Mouse (Mus musculus) kidney, embryonic 15.5 days (tissue): ENCODE measurements around the gene Raf1. TPM values are rescaled to one million over a fixed set of nuclear protein-coding genes. Genes with fewer than 3 reads are reported as not detected.

Source experiments
- ATAC-seq: fragments of 200-750 bp; cut with Nextera tagmentation; replicated peaks from 2 replicates; pipeline ENCODE4 v1.8.0; 2017; ENCODE audit warnings: moderate TSS enrichment; ENCODE audit not compliant: low FRiP score
- H3K27ac ChIP-seq: fragments of 300-500 bp; sonication (generic); 2 replicates; pipeline ENCODE4 v1.5.1; 2015; ENCODE audit warnings: mild to moderate bottlenecking, inconsistent platforms
- H3K27me3 ChIP-seq: fragments of 300-500 bp; sonication (generic); 2 replicates; pipeline ENCODE4 v1.6.1; 2015; ENCODE audit warnings: inconsistent platforms
- H3K36me3 ChIP-seq: fragments of 300-500 bp; sonication (generic); 2 replicates; pipeline ENCODE4 v1.6.1; 2015; ENCODE audit warnings: inconsistent platforms
- H3K4me1 ChIP-seq: fragments of 300-500 bp; sonication (generic); 2 replicates; pipeline ENCODE4 v1.6.1; 2015; ENCODE audit warnings: inconsistent platforms
- H3K4me2 ChIP-seq: fragments of 300-500 bp; sonication (generic); 2 replicates; pipeline ENCODE4 v1.6.1; 2015; ENCODE audit warnings: moderate library complexity, mild to moderate bottlenecking, inconsistent platforms
- H3K4me3 ChIP-seq: fragments of 300-500 bp; sonication (generic); replicated peaks from 2 replicates; pipeline ENCODE4 v1.5.1; 2015; ENCODE audit warnings: mild to moderate bottlenecking, inconsistent platforms
- H3K9ac ChIP-seq: fragments of 300-500 bp; sonication (generic); 2 replicates; pipeline ENCODE4 v1.6.1; 2015; ENCODE audit warnings: mild to moderate bottlenecking, inconsistent platforms
- H3K9me3 ChIP-seq: fragments of 300-500 bp; sonication (generic); replicated peaks from 2 replicates; pipeline ENCODE4 v1.6.1; 2016; ENCODE audit warnings: inconsistent platforms
- WGBS: fragments of 180-500 bp; shearing (Covaris S2); methylation state at CpG from one replicate; pipeline ENCODE4 v1.1.7; 2015; ENCODE audit warnings: mixed read lengths; 5-methylcytosine and 5-hydroxymethylcytosine counted together
- polyA plus RNA-seq: library from polyadenylated mRNA; unstranded; fragments of >200 nt; fragmentation: Nextera tagmentation; extraction: Ambion mirVana; gene quantifications from 2 replicates; pipeline ENCODE4 v1.2.1, GENCODE M21; 2015

The Raf1 gene
- polyA plus RNA-seq, 1 experiment from 2014 or later = 94.9 TPM

DNA sequence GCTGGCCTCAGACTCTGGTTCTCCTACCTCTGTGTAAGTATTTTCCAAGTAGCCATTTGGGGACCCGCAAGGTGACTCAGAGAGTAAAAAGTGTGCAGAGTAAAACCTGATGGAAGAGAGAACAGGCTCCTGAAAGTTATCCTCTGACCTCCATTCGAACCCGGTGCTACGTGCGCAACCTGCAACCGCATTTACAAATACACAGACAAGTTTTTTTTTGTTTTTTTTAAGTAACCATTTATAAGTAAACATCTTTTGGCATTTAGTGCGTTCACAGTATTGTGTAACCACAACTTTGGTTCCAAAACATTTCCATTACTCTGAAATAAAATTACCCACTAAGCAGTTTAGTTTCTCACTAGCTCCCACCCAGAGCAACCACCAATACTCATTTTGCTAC, 1.0 kb upstream of the Raf1 start:
- H3K9ac ChIP-seq = peak overlapping the region; percentile 91; the same call in 1 of the 2 replicates
- no peak overlapping the region for H3K27ac ChIP-seq
- 97% methylated on average over 7 of the region's 7 CpGs for WGBS
- peak overlapping the region; percentile 80 for H3K4me2 ChIP-seq
- H3K27me3 ChIP-seq = no peaks in the 10 kb centered on the region
- H3K4me1 ChIP-seq = peaks cover 16% of the 10 kb centered on the region
- H3K36me3 ChIP-seq = 0 out of 2 replicates have a peak, but pooled peaks cover 2% of the 10 kb centered on the region
- no peaks in the 10 kb centered on the region for H3K9me3 ChIP-seq
- H3K4me3 ChIP-seq = peak overlapping the region; percentile 66
- ATAC-seq = no peak

DNA sequence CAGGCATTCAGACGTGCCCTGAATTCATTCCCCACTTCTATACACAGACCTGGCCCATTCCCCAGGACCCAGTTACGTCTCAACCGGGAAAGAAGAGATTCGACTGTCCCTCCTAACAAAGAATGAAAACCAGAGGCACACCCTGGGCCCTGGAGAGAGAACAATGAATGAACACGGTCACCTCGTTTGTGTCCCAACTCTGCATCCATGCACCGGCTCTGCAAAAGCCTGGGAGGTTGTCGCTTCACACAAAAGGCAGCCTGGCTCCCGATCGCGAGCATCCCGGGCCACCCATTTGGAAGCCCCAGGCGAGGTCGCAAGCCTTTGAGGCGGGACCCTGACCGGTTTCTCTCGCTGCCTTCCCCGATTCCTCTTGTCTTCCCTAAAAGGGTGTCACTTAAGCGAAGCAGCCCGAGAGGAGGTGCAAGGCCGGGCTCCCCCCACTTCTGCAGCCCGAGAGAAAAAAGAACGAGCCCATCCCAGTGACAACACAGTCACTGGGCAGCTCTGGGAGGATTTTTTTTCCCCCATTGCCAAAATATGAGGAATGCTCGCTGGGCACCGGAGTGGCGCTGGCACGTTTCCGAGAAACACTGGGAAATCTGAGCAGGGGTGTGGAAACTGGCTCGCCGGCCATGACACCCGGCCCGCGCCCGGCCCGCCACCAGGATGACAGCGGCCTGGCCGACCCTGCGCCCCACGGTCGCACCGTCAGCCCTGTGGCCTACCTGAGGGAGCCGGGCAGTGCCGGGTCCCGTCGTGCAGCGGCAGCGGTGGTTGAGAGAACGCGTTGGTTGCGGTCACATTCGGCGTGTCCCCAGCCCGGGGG, 713 bp downstream of the Raf1 start:
- Histone ChIP-seq H3K27me3 (no peaks in the 10 kb centered on the region), H3K9me3 (no peaks in the 10 kb centered on the region), H3K27ac (peak overlapping the region; percentile 97), H3K4me3 (peak overlapping the region; percentile 66), H3K4me1 (peaks cover 17% of the 10 kb centered on the region), H3K36me3 (0 out of 2 replicates have a peak, but pooled peaks cover 2% of the 10 kb centered on the region), H3K4me2 (peak overlapping the region; percentile 80), H3K9ac (peak overlapping the region; percentile 91)
- peak; percentile 57 for ATAC-seq
- WGBS = under 1% methylated on average over 53 of the region's 53 CpGs

DNA sequence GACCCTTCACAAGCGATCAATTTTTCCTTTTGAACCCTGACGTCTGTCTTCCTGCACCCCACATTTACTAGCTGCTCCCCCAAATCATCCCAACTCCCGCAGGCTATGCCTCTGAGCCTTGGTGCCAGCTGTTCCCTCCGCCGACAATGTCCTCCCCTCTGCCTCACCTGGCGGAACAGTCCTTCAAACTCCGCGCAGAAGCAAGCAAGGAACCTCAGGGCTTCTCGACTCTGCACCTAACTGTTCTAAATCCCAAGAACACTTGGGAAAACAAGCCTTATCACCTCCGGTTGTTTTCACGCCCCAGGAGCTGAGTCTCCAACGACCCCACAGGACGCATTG, 1.3 kb downstream of the Raf1 start:
- peak overlapping the region; percentile 66 for H3K4me3 ChIP-seq
- WGBS = 1% methylated on average over 13 of the region's 13 CpGs

DNA sequence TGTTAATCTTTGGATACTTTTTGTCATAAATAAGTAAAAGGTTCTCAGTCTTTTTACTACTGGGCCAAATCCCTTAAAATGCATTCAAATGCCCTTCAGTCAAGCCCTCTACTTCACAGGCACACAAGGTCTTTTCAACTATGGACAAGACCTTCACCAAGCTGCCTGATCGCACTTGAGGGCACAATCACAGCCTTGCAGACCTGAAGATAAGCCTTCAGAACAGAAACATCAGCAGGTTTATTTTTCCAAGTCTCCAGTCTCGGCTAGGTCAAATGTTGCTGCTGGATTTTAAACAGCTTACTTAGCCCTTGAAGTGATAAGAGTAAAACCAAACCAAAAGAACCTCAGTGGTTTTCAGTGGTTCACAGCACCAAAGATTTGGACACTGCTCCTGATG, 2.1 kb downstream of the Raf1 start:
- Histone ChIP-seq H3K9me3 (no peaks in the 10 kb centered on the region), H3K27ac (no peak overlapping the region)

More for the DNA sequence above, 1.3 kb downstream of the Raf1 start:
- Histone ChIP-seq H3K27ac (peak overlapping the region; percentile 97), H3K27me3 (no peaks in the 10 kb centered on the region), H3K4me2 (peak overlapping the region; percentile 80), H3K9me3 (no peaks in the 10 kb centered on the region), H3K9ac (peak overlapping the region; percentile 91), H3K36me3 (0 out of 2 replicates have a peak, but pooled peaks cover 2% of the 10 kb centered on the region), H3K4me1 (peaks cover 17% of the 10 kb centered on the region)
- ATAC-seq = no peak

DNA sequence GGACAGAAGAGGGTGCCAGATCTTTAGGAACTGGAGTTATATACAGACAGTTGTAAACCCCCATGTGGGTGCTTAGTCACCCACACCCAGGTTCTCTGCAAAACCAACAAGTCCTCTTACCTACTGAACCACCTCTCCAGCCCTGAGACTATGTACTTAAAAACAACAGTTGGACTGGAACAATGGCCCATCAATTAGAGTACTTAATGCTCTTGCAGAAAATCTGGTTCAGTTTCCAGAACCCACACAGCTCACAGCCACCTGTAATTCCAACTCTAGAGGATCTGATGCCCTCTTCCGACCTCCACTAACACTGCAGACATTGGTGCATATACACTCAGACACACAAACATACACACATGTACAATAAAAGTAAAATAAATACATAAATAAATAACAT, 3.7 kb downstream of the Raf1 start:
- no peak overlapping the region for H3K9ac ChIP-seq
- no peak for ATAC-seq
- H3K4me3 ChIP-seq = no peak overlapping the region
- no peaks in the 10 kb centered on the region for H3K9me3 ChIP-seq
- no peaks in the 10 kb centered on the region for H3K27me3 ChIP-seq
- H3K27ac ChIP-seq = no peak overlapping the region
- 97% methylated on average over 1 of the region's 1 CpGs for WGBS
- 0 out of 2 replicates have a peak, but pooled peaks cover 6% of the 10 kb centered on the region for H3K36me3 ChIP-seq
- no peak overlapping the region for H3K4me2 ChIP-seq
- H3K4me1 ChIP-seq = peaks cover 28% of the 10 kb centered on the region

More for the DNA sequence above, 2.1 kb downstream of the Raf1 start:
- Histone ChIP-seq H3K9ac (peak overlapping the region; percentile 91), H3K36me3 (0 out of 2 replicates have a peak, but pooled peaks cover 2% of the 10 kb centered on the region), H3K4me1 (peaks cover 17% of the 10 kb centered on the region), H3K27me3 (no peaks in the 10 kb centered on the region), H3K4me3 (peak overlapping the region; percentile 66), H3K4me2 (peak overlapping the region; percentile 80)
- ATAC-seq = no peak
- 43% methylated on average over 2 of the region's 2 CpGs for WGBS

DNA sequence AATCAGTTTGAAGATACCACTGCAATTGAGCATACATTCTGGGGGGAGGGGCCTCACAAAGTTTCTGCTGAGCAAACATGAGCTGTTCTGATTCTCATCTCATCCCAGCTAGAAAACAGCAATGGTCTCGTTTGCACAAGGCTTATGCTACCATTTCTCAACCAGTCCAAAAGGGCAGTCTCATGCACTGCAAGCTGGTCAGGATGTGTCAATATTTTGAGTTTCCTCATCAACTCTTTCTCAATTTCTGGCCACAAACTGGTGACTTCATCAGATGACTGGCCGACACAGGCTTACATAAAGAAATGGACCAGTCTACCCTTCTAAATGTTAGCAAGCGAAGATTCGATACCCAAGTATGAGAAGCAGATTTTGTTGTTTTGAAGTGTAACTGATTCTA, 9.8 kb downstream of the Raf1 start:
- Histone ChIP-seq H3K9me3 (no peaks in the 10 kb centered on the region), H3K27me3 (no peaks in the 10 kb centered on the region), H3K4me3 (no peak overlapping the region), H3K36me3 (peaks cover 11% of the 10 kb centered on the region; the same call in 1 of the 2 replicates), H3K4me1 (peaks cover 21% of the 10 kb centered on the region), H3K4me2 (no peak overlapping the region), H3K9ac (no peak overlapping the region), H3K27ac (0 out of 2 replicates have a peak overlapping the region, but pooled peaks have one; percentile 9)
- WGBS = 80% methylated on average over 4 of the region's 4 CpGs
- no peak for ATAC-seq

DNA sequence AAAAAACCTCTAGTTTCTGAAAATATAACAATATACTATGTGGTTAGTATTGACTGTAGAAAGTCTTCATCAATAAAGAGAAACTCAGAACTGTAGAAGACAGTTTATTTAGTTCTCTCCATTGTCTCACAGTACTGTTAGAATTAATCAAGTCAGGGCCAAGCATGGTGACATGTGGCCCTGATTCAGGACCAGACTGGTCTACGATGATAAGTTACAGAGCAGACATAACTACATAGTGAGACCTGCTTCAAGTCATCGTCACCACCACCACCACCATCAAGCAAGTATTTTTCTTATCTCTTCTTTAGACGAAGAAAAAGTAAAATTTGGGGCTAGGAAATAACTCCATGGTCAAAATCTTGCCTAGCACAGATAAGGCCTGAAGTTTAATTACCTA, 12.2 kb downstream of the Raf1 start:
- Histone ChIP-seq H3K27me3 (no peaks in the 10 kb centered on the region), H3K36me3 (peaks cover 11% of the 10 kb centered on the region; the same call in 1 of the 2 replicates), H3K9ac (no peak overlapping the region), H3K9me3 (no peaks in the 10 kb centered on the region), H3K27ac (no peak overlapping the region), H3K4me1 (peaks cover 22% of the 10 kb centered on the region), H3K4me3 (no peak overlapping the region), H3K4me2 (no peak overlapping the region)
- WGBS = 84% methylated on average over 3 of the region's 3 CpGs
- no peak for ATAC-seq

DNA sequence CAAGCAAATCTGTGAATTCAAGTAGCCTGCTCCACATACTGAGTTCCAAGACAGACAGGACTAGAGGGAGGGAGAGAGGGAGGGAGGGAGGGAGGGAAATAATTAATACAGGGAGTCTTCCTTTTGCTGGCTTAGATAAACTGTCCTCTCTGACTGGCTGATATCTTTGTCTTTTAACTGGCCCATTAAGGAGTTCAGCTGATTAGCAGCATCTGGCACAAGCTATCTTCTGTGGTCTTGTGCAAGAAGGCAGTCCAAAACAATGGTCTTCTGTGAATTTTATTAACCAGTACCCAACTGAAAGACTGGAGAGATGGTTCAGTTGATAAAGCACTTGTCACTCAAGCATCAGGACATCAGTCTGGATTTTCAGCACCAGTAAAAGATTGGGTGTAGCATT, 17.6 kb downstream of the Raf1 start:
- Histone ChIP-seq H3K4me3 (no peak overlapping the region), H3K27ac (no peak overlapping the region), H3K9ac (no peak overlapping the region), H3K4me1 (peaks cover 12% of the 10 kb centered on the region), H3K9me3 (no peaks in the 10 kb centered on the region), H3K27me3 (no peaks in the 10 kb centered on the region), H3K4me2 (no peak overlapping the region), H3K36me3 (peaks cover 7% of the 10 kb centered on the region; the same call in 1 of the 2 replicates)
- no peak for ATAC-seq

DNA sequence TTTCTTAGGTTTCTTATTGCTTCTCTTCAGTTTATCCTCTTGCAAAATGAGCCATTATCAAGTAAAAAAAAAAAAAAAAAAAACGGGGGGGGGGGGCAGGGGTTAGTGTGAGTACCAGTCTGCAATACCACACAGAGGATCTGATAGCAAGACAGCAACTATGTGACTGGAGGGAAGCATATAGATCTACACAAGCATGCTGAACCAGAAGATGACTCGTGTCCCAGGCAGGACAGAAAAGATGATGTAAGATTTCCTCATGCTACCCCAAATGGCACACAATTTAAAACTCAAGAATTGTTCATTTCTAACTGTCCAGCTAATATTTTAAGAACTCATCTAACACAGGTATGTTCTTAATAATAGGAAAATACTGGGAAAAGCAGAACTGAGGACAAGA, 22.5 kb downstream of the Raf1 start:
- 34% methylated on average over 2 of the region's 2 CpGs for WGBS
- H3K36me3 ChIP-seq = no peaks in the 10 kb centered on the region
- H3K27ac ChIP-seq = no peak overlapping the region
- no peak for ATAC-seq
- H3K4me1 ChIP-seq = peaks cover 34% of the 10 kb centered on the region
- H3K9ac ChIP-seq = no peak overlapping the region
- no peak overlapping the region for H3K4me2 ChIP-seq
- no peaks in the 10 kb centered on the region for H3K27me3 ChIP-seq
- H3K4me3 ChIP-seq = no peak overlapping the region
- no peaks in the 10 kb centered on the region for H3K9me3 ChIP-seq

DNA sequence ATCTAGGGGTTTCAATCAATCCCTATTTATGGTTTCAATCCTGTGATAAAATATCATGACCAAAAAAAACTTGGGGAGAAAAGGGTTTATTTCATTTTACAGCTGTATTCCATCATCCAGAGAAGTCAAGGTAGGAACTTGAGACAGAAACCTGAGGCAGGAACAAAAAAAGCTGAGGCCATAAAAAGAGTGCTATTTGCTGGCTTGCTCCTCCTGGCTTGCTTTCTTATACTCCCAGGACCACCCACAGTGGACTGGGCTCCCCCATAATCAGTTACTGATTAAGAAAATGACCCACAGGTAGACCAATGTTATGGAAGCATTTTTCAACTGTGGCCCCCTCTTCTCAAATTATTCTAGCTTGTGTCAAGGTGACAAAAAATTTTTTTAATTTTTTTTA, 24.7 kb downstream of the Raf1 start:
- Histone ChIP-seq H3K9ac (no peak overlapping the region), H3K27me3 (no peaks in the 10 kb centered on the region), H3K4me2 (no peak overlapping the region), H3K36me3 (no peaks in the 10 kb centered on the region), H3K27ac (peak overlapping the region; percentile 22; the same call in 1 of the 2 replicates), H3K4me3 (no peak overlapping the region), H3K9me3 (no peaks in the 10 kb centered on the region), H3K4me1 (peaks cover 26% of the 10 kb centered on the region)
- ATAC-seq = 0 out of 2 replicates have a peak, but pooled peaks have one; percentile 55

DNA sequence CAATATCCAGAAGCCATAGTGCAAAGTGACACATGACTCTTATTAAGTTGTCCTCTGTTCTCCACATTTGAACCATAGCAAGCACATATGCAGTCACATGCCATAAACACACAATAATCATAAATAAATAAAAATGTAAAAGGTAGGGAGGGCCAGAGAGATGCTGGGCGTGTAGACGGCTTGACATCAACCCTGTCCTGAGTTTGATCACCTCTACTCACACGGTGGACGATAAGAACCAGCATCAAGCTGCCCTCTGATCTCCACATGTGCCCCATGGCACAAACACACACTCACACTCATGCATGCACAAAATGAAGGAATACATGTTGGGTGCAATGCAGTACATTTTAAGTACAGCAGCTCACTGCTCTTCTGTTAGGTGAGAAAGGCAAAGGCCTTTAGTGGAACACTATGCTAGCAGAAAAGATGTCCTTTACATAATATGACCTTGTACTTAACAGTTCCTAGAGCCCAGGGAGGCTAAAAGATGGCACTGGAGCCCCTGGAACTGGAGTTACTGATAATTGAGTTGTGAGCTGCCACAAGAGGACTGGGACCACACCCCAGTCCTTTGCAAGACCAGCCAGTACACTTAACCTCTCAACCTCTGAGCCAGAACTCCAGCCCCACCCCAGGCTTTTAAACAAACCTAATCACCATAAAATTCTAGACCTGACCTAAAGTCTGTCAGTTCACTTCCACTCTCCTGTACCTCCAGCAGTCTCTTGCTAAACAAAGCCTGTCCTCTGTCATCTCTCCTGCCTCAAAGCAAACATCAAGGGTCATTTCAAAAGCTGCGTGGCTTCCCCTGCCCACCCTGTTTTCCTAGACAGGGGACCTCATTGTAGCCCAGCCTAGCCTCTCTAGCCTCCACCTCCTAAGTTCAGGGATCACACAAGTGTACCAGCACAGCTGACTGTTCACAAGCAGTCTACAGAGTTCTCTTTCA, 25.7 kb downstream of the Raf1 start:
- Histone ChIP-seq H3K9me3 (no peaks in the 10 kb centered on the region), H3K4me3 (no peak overlapping the region), H3K4me2 (no peak overlapping the region), H3K27me3 (no peaks in the 10 kb centered on the region), H3K36me3 (no peaks in the 10 kb centered on the region), H3K4me1 (peaks cover 26% of the 10 kb centered on the region), H3K9ac (no peak overlapping the region), H3K27ac (peak overlapping the region; percentile 73)
- peak; percentile 73 for ATAC-seq
- 26% methylated on average over 5 of the region's 5 CpGs for WGBS
